Mouse (Mus musculus): Measurements from ENCODE around the gene Clcnkb.

GRCm38 (mm10) chr4:141419398-141420191, 3.8 kb upstream of the Clcnkb start:
- TF ChIP-seq CTCF (IDR thresholded peaks at IDR 0.05; ENCODE audit: low read depth, low read length), result no peak
- no peak for TF ChIP-seq POLR2A (IDR thresholded peaks at IDR 0.05; ENCODE audit: extremely low read depth, insufficient read depth, low read length)
